Comparison of ENCODE assay signal across 9 mouse cellular contexts in the genomic region with DNA sequence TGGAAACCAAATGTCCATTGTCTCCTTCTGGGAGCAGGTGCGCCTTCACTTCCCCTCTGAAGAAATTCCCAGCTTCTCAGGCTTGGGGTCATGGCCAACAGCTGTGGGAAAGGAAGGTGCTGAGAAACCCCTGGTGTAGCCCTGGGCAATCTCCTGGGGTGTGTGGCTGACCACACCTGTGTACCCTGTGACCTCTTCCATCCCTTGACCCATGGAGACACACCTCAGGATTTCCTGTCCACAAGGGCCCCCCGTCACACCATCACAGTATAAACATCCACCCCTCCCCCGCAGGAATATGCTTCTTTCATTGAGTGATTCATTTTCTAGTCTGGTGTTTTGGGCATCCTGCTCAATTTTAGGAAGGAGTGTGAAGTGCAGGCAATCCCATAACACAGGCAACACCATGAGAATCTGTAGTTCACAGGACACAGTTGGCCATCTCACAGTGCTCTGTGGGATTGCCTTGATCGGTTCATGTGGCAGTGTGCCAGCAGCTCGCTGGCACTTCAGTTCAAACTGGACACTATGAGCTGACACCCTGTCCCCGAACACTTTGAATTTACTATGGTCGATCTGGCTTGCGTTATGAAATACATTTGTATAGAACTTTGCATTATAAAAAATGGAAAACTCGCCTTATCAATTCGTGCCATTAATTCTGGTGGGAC.
DNase-seq lines count a peak whose midpoint lies in the region; ATAC-seq and TF ChIP-seq lines count a peak whose summit lies in the region.
"Had no signal": no experiment of that assay in that cellular context is flagged by ENCODE, and none has a peak within 500 bp of the region (broad histone marks: within the 10 kb centered on the region; RNA-seq: fewer than 3 reads in every experiment).

No protein-coding gene starts in this region.

- no peaks in the 10 kb centered on the region for H3K4me1 ChIP-seq in intestine, embryonic 16.5 days (ENCODE audit: control insufficient read depth, insufficient read depth, low read length)
- no peaks in the 10 kb centered on the region for H3K4me1 ChIP-seq in intestine, postnatal 0 days (replicated peaks; ENCODE audit: control insufficient read depth, insufficient read depth, low read length)
- no peaks in the 10 kb centered on the region; the same call in 1 of the 2 replicates for H3K4me1 ChIP-seq in embryonic facial prominence, embryonic 14.5 days (ENCODE audit: control insufficient read depth, insufficient read depth, low read length)
- peaks cover 8% of the 10 kb centered on the region for H3K4me1 ChIP-seq in kidney, embryonic 16.5 days (ENCODE audit: insufficient read depth, low read length)

- no peak overlapping the region for H3K4me2 ChIP-seq in intestine, embryonic 16.5 days (ENCODE audit: low read depth, low read length)
- no peak overlapping the region for H3K4me2 ChIP-seq in intestine, postnatal 0 days (replicated peaks; ENCODE audit: low read depth)
- no peak overlapping the region for H3K4me2 ChIP-seq in embryonic facial prominence, embryonic 14.5 days (ENCODE audit: low read depth, low read length)
- no peak overlapping the region for H3K4me2 ChIP-seq in kidney, embryonic 16.5 days (replicated peaks; ENCODE audit: low read depth, low read length)

- no peak for TF ChIP-seq CTCF in intestine, postnatal 0 days (IDR thresholded peaks at IDR 0.05; ENCODE audit: low read depth)

- WGBS in intestine, embryonic 16.5 days: 78% methylated on average over 10 of the region's 10 CpGs
- 77% methylated on average over 10 of the region's 10 CpGs for WGBS in intestine, postnatal 0 days
- WGBS in embryonic facial prominence, embryonic 14.5 days: 83% methylated on average over 10 of the region's 10 CpGs
- 77% methylated on average over 10 of the region's 10 CpGs for WGBS in kidney, embryonic 16.5 days

- no peak overlapping the region for H3K4me3 ChIP-seq in intestine, embryonic 16.5 days (ENCODE audit: low read length)
- no peak overlapping the region for H3K4me3 ChIP-seq in intestine, postnatal 0 days (ENCODE audit: low read depth, low read length)
- no peak overlapping the region for H3K4me3 ChIP-seq in embryonic facial prominence, embryonic 14.5 days (ENCODE audit: low read depth, low read length)
- H3K4me3 ChIP-seq in kidney, embryonic 16.5 days (ENCODE audit: low read length): no peak overlapping the region

- no peaks in the 10 kb centered on the region for H3K9me3 ChIP-seq in intestine, embryonic 16.5 days (ENCODE audit: control insufficient read depth, low read length)
- no peaks in the 10 kb centered on the region for H3K9me3 ChIP-seq in intestine, postnatal 0 days (ENCODE audit: control insufficient read depth)
- H3K9me3 ChIP-seq in embryonic facial prominence, embryonic 14.5 days (ENCODE audit: control insufficient read depth, low read length): no peaks in the 10 kb centered on the region
- peaks cover 2% of the 10 kb centered on the region; the same call in 1 of the 2 replicates for H3K9me3 ChIP-seq in kidney, embryonic 16.5 days (ENCODE audit: low read length)

- no peaks in the 10 kb centered on the region for H3K36me3 ChIP-seq in intestine, embryonic 16.5 days (ENCODE audit: control insufficient read depth, insufficient read depth, low read length)
- H3K36me3 ChIP-seq in intestine, postnatal 0 days (ENCODE audit: control insufficient read depth, insufficient read depth): no peaks in the 10 kb centered on the region
- H3K36me3 ChIP-seq in embryonic facial prominence, embryonic 14.5 days (ENCODE audit: control insufficient read depth, insufficient read depth, low read length): no peaks in the 10 kb centered on the region
- H3K36me3 ChIP-seq in kidney, embryonic 16.5 days (ENCODE audit: insufficient read depth, low read length): no peaks in the 10 kb centered on the region

- H3K27me3 ChIP-seq in intestine, embryonic 16.5 days (replicated peaks; ENCODE audit: control insufficient read depth, insufficient read depth, low read length): no peaks in the 10 kb centered on the region
- no peaks in the 10 kb centered on the region for H3K27me3 ChIP-seq in intestine, postnatal 0 days (replicated peaks; ENCODE audit: control insufficient read depth, insufficient read depth, low read length)
- no peaks in the 10 kb centered on the region for H3K27me3 ChIP-seq in embryonic facial prominence, embryonic 14.5 days (replicated peaks; ENCODE audit: control insufficient read depth, insufficient read depth, low read length)
- no peaks in the 10 kb centered on the region for H3K27me3 ChIP-seq in kidney, embryonic 16.5 days (ENCODE audit: insufficient read depth, low read length)

- no peak overlapping the region for H3K27ac ChIP-seq in intestine, embryonic 16.5 days (ENCODE audit: low read length)
- H3K27ac ChIP-seq in intestine, postnatal 0 days (ENCODE audit: low read depth, low read length): no peak overlapping the region
- no peak overlapping the region for H3K27ac ChIP-seq in embryonic facial prominence, embryonic 14.5 days (replicated peaks; ENCODE audit: low read depth, low read length)
- 0 out of 2 replicates have a peak overlapping the region, but pooled peaks have one; percentile 34 for H3K27ac ChIP-seq in kidney, embryonic 16.5 days (ENCODE audit: low read length)
- H3K27ac ChIP-seq: liver, embryonic 14.5 days had no signal

- peak; percentile 40 for DNase-seq in adrenal gland, postnatal 10 days
- peak; percentile 22 for DNase-seq in embryonic facial prominence, embryonic 14.5 days (ENCODE audit: low spot score)
- no peak for DNase-seq in ovary, postnatal 14 days (ENCODE audit: low spot score)
- no peak for DNase-seq in right cerebral cortex, postnatal 10 days (ENCODE audit: low spot score in 2 of 2)
- DNase-seq: right cerebral cortex, postnatal 4 days had no signal

- no peak overlapping the region for H3K9ac ChIP-seq in intestine, embryonic 16.5 days (ENCODE audit: low read depth, low read length)
- no peak overlapping the region for H3K9ac ChIP-seq in intestine, postnatal 0 days (ENCODE audit: low read depth, low read length)
- no peak overlapping the region for H3K9ac ChIP-seq in embryonic facial prominence, embryonic 14.5 days (ENCODE audit: low read depth, low read length)
- no peak overlapping the region for H3K9ac ChIP-seq in kidney, embryonic 16.5 days (replicated peaks; ENCODE audit: low read length)
- H3K9ac ChIP-seq: liver, embryonic 14.5 days had no signal

- peak; percentile 38; the same call in 1 of the 2 replicates for ATAC-seq in intestine, embryonic 16.5 days
- ATAC-seq in intestine, postnatal 0 days: no peak
- ATAC-seq in embryonic facial prominence, embryonic 14.5 days (ENCODE audit: low read depth): no peak
- peak; percentile 35; the same call in 1 of the 2 replicates for ATAC-seq in kidney, embryonic 16.5 days (ENCODE audit: low FRiP score, low TSS enrichment)

Comparison
In these comparisons a context has a peak if more than half of its experiments do, and no peak if none do; other contexts are left out.
1. ATAC-seq: peak in intestine, embryonic 16.5 days (single experiment) and kidney, embryonic 16.5 days (single experiment); none in intestine, postnatal 0 days (single experiment) and embryonic facial prominence, embryonic 14.5 days (single experiment).
2. DNase-seq: peak in adrenal gland, postnatal 10 days (single experiment) and embryonic facial prominence, embryonic 14.5 days (single experiment); none in ovary, postnatal 14 days (single experiment) and right cerebral cortex, postnatal 10 days (0 of 2).